Comparison of ENCODE assay signal across 8 mouse cellular contexts in genomic region chr11:51756352-51756771, GRCm38 (mm10). TPM values are rescaled to one million over a fixed set of nuclear protein-coding genes. Genes with fewer than 3 reads are reported as not detected.
DNase-seq lines count a peak whose midpoint lies in the region; ATAC-seq and TF ChIP-seq lines count a peak whose summit lies in the region.

No protein-coding gene starts in this region.

- DNase-seq in brain, adult 2 months (ENCODE audit: low read depth, low spot score) = peak; percentile 97
- DNase-seq in heart, embryonic 10.5 days (ENCODE audit: low spot score) = peak; percentile 96
- peak; percentile 94 for DNase-seq in midbrain, postnatal 0 days (ENCODE audit: low spot score)
- DNase-seq in spleen, postnatal 10 days (ENCODE audit: low spot score in 2 of 2) = peak; percentile 82 to 92

- under 1% methylated on average over 41 of the region's 41 CpGs for WGBS in heart, embryonic 10.5 days
- WGBS in kidney, embryonic 14.5 days = under 1% methylated on average over 35 of the region's 41 CpGs
- under 1% methylated on average over 41 of the region's 41 CpGs for WGBS in limb, embryonic 15.5 days
- WGBS in midbrain, postnatal 0 days = under 1% methylated on average over 36 of the region's 41 CpGs

- H3K27me3 ChIP-seq in C2C12 (ENCODE audit: control insufficient read depth, insufficient read depth, insufficient read length) = no peaks in the 10 kb centered on the region
- H3K27me3 ChIP-seq in heart, embryonic 10.5 days (ENCODE audit: insufficient read depth, poor library complexity, severe bottlenecking) = no peaks in the 10 kb centered on the region
- H3K27me3 ChIP-seq in kidney, embryonic 14.5 days (ENCODE audit: control insufficient read depth, insufficient read depth, low read length) = no peaks in the 10 kb centered on the region
- H3K27me3 ChIP-seq in limb, embryonic 15.5 days = no peaks in the 10 kb centered on the region; the same call in 1 of the 2 replicates
- 0 out of 2 replicates have a peak, but pooled peaks cover 3% of the 10 kb centered on the region for H3K27me3 ChIP-seq in midbrain, postnatal 0 days (ENCODE audit: insufficient read depth, low read length)

- peak overlapping the region; percentile 97 for H3K9ac ChIP-seq in kidney, embryonic 14.5 days (ENCODE audit: low read depth, low read length)
- H3K9ac ChIP-seq in limb, embryonic 15.5 days = peak overlapping the region; percentile 95
- peak overlapping the region; percentile 97 for H3K9ac ChIP-seq in midbrain, postnatal 0 days (replicated peaks; ENCODE audit: low read length, poor library complexity, severe bottlenecking)

- no peak for TF ChIP-seq CTCF in C2C12 (IDR thresholded peaks at IDR 0.05; ENCODE audit: control insufficient read depth, insufficient read depth, insufficient read length)
- no peak for TF ChIP-seq CTCF in embryonic fibroblast, embryonic 13.5 days (IDR thresholded peaks at IDR 0.05; ENCODE audit: borderline replicate concordance, insufficient read depth, low read length)
- TF ChIP-seq CTCF in midbrain, postnatal 0 days (IDR thresholded peaks at IDR 0.05) = no peak

- TF ChIP-seq POLR2A in embryonic fibroblast, embryonic 13.5 days (IDR thresholded peaks at IDR 0.05; ENCODE audit: low read depth, low read length) = peak; percentile 87

- peaks cover 52% of the 10 kb centered on the region for H3K79me2 ChIP-seq in C2C12 (ENCODE audit: control insufficient read depth, insufficient read depth)

- H3K36me3 ChIP-seq in C2C12 (ENCODE audit: control insufficient read depth, insufficient read depth) = peaks cover 15% of the 10 kb centered on the region
- no peaks in the 10 kb centered on the region for H3K36me3 ChIP-seq in heart, embryonic 10.5 days
- no peaks in the 10 kb centered on the region for H3K36me3 ChIP-seq in kidney, embryonic 14.5 days (ENCODE audit: control insufficient read depth, insufficient read depth, low read length)
- H3K36me3 ChIP-seq in limb, embryonic 15.5 days = no peaks in the 10 kb centered on the region; the same call in 1 of the 2 replicates
- H3K36me3 ChIP-seq in midbrain, postnatal 0 days (ENCODE audit: insufficient read depth, low read length) = no peaks in the 10 kb centered on the region

- H3K9me3 ChIP-seq in heart, embryonic 10.5 days = no peaks in the 10 kb centered on the region
- H3K9me3 ChIP-seq in kidney, embryonic 14.5 days (ENCODE audit: control insufficient read depth, low read length) = no peaks in the 10 kb centered on the region
- H3K9me3 ChIP-seq in limb, embryonic 15.5 days = no peaks in the 10 kb centered on the region
- no peaks in the 10 kb centered on the region for H3K9me3 ChIP-seq in midbrain, postnatal 0 days (ENCODE audit: low read length)

- peak overlapping the region; percentile 41 for H3K27ac ChIP-seq in embryonic fibroblast, embryonic 13.5 days (ENCODE audit: insufficient read depth, low read length)
- H3K27ac ChIP-seq in heart, embryonic 10.5 days = peak overlapping the region; percentile 95
- peak overlapping the region; percentile 62; the same call in 1 of the 2 replicates for H3K27ac ChIP-seq in kidney, embryonic 14.5 days (ENCODE audit: low read depth, low read length)
- H3K27ac ChIP-seq in limb, embryonic 15.5 days = peak overlapping the region; percentile 83
- H3K27ac ChIP-seq in midbrain, postnatal 0 days (ENCODE audit: low read depth, low read length) = peak overlapping the region; percentile 79

- peaks cover 40% of the 10 kb centered on the region for H3K79me3 ChIP-seq in C2C12 (ENCODE audit: low read depth)

- peaks cover 4% of the 10 kb centered on the region; the same call in 1 of the 2 replicates for H3K4me1 ChIP-seq in embryonic fibroblast, embryonic 13.5 days (ENCODE audit: control insufficient read depth, insufficient read depth, low read length)
- H3K4me1 ChIP-seq in heart, embryonic 10.5 days = peaks cover 13% of the 10 kb centered on the region
- peaks cover 7% of the 10 kb centered on the region for H3K4me1 ChIP-seq in kidney, embryonic 14.5 days (ENCODE audit: control insufficient read depth, insufficient read depth, low read length)
- H3K4me1 ChIP-seq in limb, embryonic 15.5 days = peaks cover 14% of the 10 kb centered on the region
- H3K4me1 ChIP-seq in midbrain, postnatal 0 days (ENCODE audit: insufficient read depth, low read length) = peaks cover 2% of the 10 kb centered on the region; the same call in 1 of the 2 replicates

- peak; percentile 98 for ATAC-seq in kidney, embryonic 14.5 days (ENCODE audit: low FRiP score, low TSS enrichment)
- ATAC-seq in limb, embryonic 15.5 days (ENCODE audit: insufficient number of reproducible peaks, low FRiP score, low TSS enrichment, low read depth) = peak; percentile 92
- peak; percentile 97 for ATAC-seq in midbrain, postnatal 0 days (ENCODE audit: low FRiP score)

- H3K4me3 ChIP-seq in C2C12 (ENCODE audit: insufficient read depth, poor library complexity, severe bottlenecking) = peak overlapping the region; percentile 97
- H3K4me3 ChIP-seq in embryonic fibroblast, embryonic 13.5 days (ENCODE audit: insufficient read depth, low read length) = peak overlapping the region; percentile 94
- peak overlapping the region; percentile 99 for H3K4me3 ChIP-seq in heart, embryonic 10.5 days
- peak overlapping the region; percentile 98 for H3K4me3 ChIP-seq in kidney, embryonic 14.5 days (ENCODE audit: low read length)
- H3K4me3 ChIP-seq in limb, embryonic 15.5 days = peak overlapping the region; percentile 96
- H3K4me3 ChIP-seq in midbrain, postnatal 0 days (ENCODE audit: low read depth, low read length) = peak overlapping the region; percentile 99

- peak overlapping the region; percentile 86 for H3K4me2 ChIP-seq in kidney, embryonic 14.5 days (replicated peaks; ENCODE audit: low read depth, low read length)
- peak overlapping the region; percentile 46 for H3K4me2 ChIP-seq in limb, embryonic 15.5 days
- peak overlapping the region; percentile 89 for H3K4me2 ChIP-seq in midbrain, postnatal 0 days (ENCODE audit: low read depth, low read length, poor library complexity, severe bottlenecking)

- peak overlapping the region; percentile 87 for H3ac ChIP-seq in C2C12 (ENCODE audit: control insufficient read depth, insufficient read length, low read depth)

TF ChIP-seq in C2C12, 6 proteins besides CTCF, POLR2A, EP300 and RAD21:
- TF ChIP-seq MYOD1 (IDR thresholded peaks at IDR 0.05; ENCODE audit: control insufficient read depth, insufficient read length, low read depth) = no peak
- TF ChIP-seq MAX (IDR thresholded peaks at IDR 0.05) = peak; percentile 88
- TF ChIP-seq FOSL1 (IDR thresholded peaks at IDR 0.05; ENCODE audit: insufficient read depth, low read length, poor library complexity, severe bottlenecking) = no peak
- TF ChIP-seq CEBPB (IDR thresholded peaks at IDR 0.05; ENCODE audit: low read depth) = no peak
- peak; percentile 34 for TF ChIP-seq USF1 (IDR thresholded peaks at IDR 0.05; ENCODE audit: low read depth)
- no peak for TF ChIP-seq MYOG (IDR thresholded peaks at IDR 0.05; ENCODE audit: control insufficient read depth, extremely low read depth, insufficient read length)

RNA-seq across cellular contexts. Expression of gene Sec24a, which starts 7.1 kb away (rescaled TPM):
- 6.2 TPM for polyA plus RNA-seq in C2C12 (2012; fragmentation: generic; extraction: Trizol)
- polyA plus RNA-seq in embryonic fibroblast, embryonic 13.5 days (2011; ENCODE audit: insufficient read length, low read depth, missing spikeins) = 42.0 and 46.5 TPM in 2 replicates
- polyA plus RNA-seq in heart, embryonic 10.5 days (2016; fragmentation: Nextera tagmentation; extraction: Ambion mirVana) = 14.3 and 15.0 TPM in 2 replicates
- polyA plus RNA-seq in kidney, embryonic 14.5 days (2014; fragmentation: Nextera tagmentation; extraction: Ambion mirVana) = 12.4 and 18.3 TPM in 2 replicates
- 17.0 and 17.4 TPM in 2 replicates for polyA plus RNA-seq in limb, embryonic 15.5 days (2015; fragmentation: Nextera tagmentation; extraction: Ambion mirVana)
- total RNA-seq in midbrain, postnatal 0 days (2014; rRNA removed) = 15.9 and 16.7 TPM in 2 replicates
- 10.5 and 12.5 TPM in 2 replicates for polyA plus RNA-seq in midbrain, postnatal 0 days (2015; fragmentation: Nextera tagmentation; extraction: Ambion mirVana)

RNA-seq across cellular contexts. Expression of gene Sar1b, which starts 7.1 kb away (rescaled TPM):
- 50.4 TPM for polyA plus RNA-seq in C2C12 (2012; fragmentation: generic; extraction: Trizol)
- polyA plus RNA-seq in embryonic fibroblast, embryonic 13.5 days (2011; ENCODE audit: insufficient read length, low read depth, missing spikeins) = 68.5 and 73.9 TPM in 2 replicates
- 125 and 134 TPM in 2 replicates for polyA plus RNA-seq in heart, embryonic 10.5 days (2016; fragmentation: Nextera tagmentation; extraction: Ambion mirVana)
- 116 and 133 TPM in 2 replicates for polyA plus RNA-seq in kidney, embryonic 14.5 days (2014; fragmentation: Nextera tagmentation; extraction: Ambion mirVana)
- 121 and 124 TPM in 2 replicates for polyA plus RNA-seq in limb, embryonic 15.5 days (2015; fragmentation: Nextera tagmentation; extraction: Ambion mirVana)
- total RNA-seq in midbrain, postnatal 0 days (2014; rRNA removed) = 115 TPM in 2 replicates
- polyA plus RNA-seq in midbrain, postnatal 0 days (2015; fragmentation: Nextera tagmentation; extraction: Ambion mirVana) = 230 and 239 TPM in 2 replicates

Comparison
In these comparisons a context has a peak if more than half of its experiments do, and no peak if none do; other contexts are left out.
1. Peak in every context shown above with its lines: DNase-seq, ATAC-seq, H3K4me3 ChIP-seq and H3K27ac ChIP-seq.
2. H3K27ac ChIP-seq: peak in every context shown above with its lines; median percentile 95 in heart, embryonic 10.5 days; 83 in limb, embryonic 15.5 days; 79 in midbrain, postnatal 0 days; 62 in kidney, embryonic 14.5 days; 41 in embryonic fibroblast, embryonic 13.5 days.